Mouse (Mus musculus) embryonic fibroblast, embryonic 13.5 days (primary cell): ENCODE data around the gene Slc7a1.

Source experiments
- CTCF ChIP-seq: IDR thresholded peaks from 2 replicates; pipeline ENCODE4 v1.5.1; 2011; ENCODE audit warnings: mild to moderate bottlenecking, control low read depth, low read length, moderate library complexity, borderline replicate concordance; ENCODE audit not compliant: insufficient read depth
- POLR2A ChIP-seq: IDR thresholded peaks from 2 replicates; pipeline ENCODE4 v1.6.1; 2011; ENCODE audit warnings: low read depth, mild to moderate bottlenecking, control low read depth, low read length, moderate library complexity

- TF ChIP-seq POLR2A (no peak), CTCF (peak; percentile 60; the same call in 1 of the 2 replicates)
Measured at GRCm38 (mm10) chr5:148293346-148293745, 106.4 kb downstream of the Slc7a1 start.
